Mouse (Mus musculus): ENCODE data around the gene Tnfrsf9. TPM values are rescaled to one million over a fixed set of nuclear protein-coding genes. Genes with fewer than 3 reads are reported as not detected.

Gene Tnfrsf9
- total RNA-seq, 4 experiments from 2014 or later = 0.52 to 1.0 (median 0.85) TPM

DNA sequence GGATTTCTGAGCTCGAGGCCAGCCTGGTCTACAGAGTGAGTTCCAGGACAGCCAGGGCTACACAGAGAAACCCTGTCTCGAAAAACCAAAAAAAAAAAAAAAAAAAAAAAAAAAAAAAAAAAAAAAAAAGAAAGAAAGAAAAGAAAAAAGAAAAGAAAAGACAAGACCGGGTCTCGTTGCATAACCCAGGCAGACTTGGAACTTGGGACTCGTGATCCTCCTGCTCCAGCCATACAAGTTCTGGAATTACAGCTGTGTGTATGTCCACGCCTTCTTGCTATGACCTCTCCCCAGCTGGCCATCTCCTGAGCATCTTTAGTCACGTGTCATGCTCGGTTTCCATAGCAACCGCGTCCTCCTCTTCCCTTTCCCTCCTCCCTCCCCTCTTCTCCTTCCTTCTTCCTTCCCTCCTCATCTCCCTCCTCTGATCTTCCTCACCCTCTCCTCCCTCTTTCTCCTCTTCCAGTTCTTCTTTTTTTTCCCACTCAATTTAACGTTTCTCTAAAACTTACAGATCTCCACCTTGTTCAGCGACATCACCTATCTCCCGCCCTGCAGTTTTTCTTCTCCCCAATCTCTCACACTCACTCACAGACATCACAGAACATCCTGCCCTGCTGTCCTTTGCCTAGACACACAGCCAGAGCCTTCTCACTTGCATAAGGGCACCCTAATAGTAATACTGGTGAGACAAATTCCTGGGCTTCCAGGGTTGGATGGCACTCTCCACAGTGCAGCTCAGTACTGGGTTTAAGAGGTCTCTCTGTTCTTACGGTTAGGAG is 12.8 kb downstream of the Tnfrsf9 start:
- DNase-seq (ENCODE audit: low spot score in 2 of 2) = no peak

GRCm38 (mm10) chr4:150927789-150928188 is 13.4 kb downstream of the Tnfrsf9 start:
- DNase-seq (ENCODE audit: low spot score in 2 of 2) = no peak

DNA sequence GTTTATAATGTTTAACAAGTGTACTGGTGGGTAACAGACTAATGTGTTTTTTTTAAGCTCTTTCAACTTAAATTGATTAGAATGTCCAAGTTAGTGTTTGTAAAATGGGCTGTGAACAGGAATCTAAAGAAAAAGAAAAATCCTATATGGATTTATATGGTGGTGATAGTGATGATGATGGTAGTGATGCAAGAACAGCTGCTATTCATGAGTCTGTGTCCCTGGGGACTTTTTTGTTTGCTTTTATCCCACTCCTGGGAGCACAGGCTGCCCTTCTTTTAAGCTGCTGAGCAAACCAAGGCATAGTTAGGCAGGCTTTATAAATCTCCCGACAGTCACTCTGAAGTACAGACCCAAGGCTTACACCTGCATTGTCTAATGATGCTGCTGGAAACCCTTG is 19.1 kb downstream of the Tnfrsf9 start:
- no peak for DNase-seq (ENCODE audit: low spot score in 2 of 2)

DNA sequence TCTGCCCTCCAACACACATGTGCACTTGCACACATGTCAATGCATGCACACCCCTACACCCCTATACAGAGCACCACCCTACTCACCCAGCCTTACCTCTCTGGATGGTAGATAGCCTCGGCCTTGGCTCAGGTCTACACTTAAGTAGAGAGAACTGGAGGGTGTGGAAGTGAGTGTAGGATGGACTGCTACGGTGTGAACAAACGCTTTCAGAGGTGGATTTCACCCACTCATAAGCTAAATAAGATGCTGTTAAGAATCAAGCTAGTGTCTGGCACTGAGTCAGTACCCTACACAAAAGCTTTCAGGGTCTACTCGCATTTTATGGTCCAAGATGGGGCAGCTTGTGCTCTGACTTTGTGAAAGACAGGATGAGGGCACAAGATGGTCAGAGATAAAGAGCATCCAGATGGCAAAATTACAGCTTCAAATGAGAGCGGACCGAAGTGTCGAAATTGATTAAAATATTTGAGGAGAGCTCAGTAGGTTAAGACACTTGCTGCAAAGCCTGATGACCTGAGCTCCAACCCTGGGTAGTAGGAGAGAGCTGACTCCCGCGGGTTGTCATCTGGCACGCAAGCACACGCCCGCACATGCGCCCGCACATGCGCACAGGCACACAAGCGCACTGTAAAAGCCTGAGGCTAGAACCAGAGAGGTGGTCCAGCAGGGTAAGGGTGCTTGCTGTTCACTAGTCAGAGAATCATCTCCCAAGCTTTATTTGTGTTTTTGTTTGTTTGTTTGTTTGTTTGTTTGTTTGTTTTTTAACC is 23.1 kb downstream of the Tnfrsf9 start:
- peak; percentile 31 to 39 for DNase-seq (ENCODE audit: low spot score in 2 of 2)

DNA sequence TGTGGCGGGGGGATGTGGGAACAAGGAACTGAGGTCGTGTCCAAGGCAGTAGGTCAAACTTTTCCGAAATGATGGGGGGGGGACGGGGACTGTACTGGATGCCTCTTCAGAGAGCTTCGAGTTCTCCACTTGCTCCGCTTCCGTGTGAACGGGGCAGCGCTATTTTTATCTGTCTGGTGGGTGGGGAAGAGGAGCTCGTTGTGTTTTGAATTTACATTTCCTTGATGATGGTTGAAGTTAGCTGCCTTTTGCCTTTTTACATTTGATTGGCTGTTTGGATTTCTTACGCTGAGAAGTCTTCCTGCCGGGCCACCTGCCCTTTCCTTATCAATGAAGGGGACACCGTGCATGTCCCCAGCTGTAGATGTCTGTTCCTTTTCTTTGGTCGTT is 23.7 kb downstream of the Tnfrsf9 start:
- no peak for DNase-seq (ENCODE audit: low spot score in 2 of 2)

GRCm38 (mm10) chr4:150939991-150940651 is 25.8 kb downstream of the Tnfrsf9 start:
- no peak for DNase-seq (ENCODE audit: low spot score in 2 of 2)

- no peak for DNase-seq (ENCODE audit: low spot score in 2 of 2)
Observed at GRCm38 (mm10) chr4:150944707-150945106, 30.3 kb downstream of the Tnfrsf9 start.

DNA sequence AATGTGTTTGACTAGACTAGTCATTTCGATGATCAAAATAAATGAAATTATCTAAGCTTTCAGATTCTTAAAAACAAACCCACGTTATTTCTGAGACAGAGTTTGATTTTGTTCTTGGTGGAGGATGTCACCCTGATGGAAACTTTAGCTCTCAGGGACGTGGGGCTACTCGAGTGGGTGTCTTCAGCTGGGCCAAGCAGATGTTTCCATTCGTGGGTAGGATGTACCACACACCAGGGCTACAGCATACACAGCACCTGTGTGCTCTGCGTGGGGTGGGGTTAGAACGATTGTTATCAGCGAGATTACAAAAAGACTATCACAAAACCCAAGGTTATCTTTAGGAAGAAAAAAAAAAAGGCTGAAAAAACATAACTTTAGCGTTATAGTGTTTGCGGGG is 36.6 kb downstream of the Tnfrsf9 start:
- no peak for DNase-seq (ENCODE audit: low spot score in 2 of 2)

DNA sequence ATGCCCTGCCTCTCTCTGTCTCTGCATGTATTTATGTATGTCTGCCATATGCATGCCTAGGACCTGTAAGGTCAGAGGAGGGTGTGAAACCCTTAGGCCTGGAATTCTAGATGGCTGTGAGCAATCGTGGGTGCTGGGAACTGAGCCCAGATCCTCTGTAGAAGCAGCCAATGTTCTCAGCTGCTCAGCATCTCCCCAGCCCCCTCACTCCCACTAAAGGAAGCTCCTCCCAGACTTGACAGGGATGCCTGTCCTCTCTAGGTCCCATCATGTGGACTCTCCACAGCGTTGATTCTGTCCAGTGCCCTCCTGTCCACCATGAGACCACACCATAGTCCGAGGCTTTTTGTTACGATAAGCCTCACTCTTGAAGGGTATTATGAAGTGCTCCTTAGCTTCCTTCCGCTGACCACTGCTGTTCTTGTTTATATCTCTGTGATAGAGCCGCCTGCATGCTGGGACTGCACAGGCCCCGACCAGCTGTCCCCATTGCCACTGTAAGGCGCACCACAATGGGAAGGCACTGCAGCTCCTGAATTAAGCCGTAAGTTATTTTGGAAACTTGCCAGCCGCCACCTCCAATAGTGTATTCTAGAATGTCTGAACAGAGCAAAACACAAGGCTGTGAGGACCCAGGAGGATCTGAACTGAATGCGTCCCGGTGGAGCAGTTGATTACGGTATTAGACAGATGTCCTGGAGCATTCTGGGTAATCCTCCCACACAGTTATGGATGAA is 42.2 kb downstream of the Tnfrsf9 start:
- DNase-seq (ENCODE audit: low spot score in 2 of 2) = peak; percentile 48 to 51

GRCm38 (mm10) chr4:150957106-150957458 is 42.7 kb downstream of the Tnfrsf9 start:
- no peak for DNase-seq (ENCODE audit: low spot score in 2 of 2)

DNA sequence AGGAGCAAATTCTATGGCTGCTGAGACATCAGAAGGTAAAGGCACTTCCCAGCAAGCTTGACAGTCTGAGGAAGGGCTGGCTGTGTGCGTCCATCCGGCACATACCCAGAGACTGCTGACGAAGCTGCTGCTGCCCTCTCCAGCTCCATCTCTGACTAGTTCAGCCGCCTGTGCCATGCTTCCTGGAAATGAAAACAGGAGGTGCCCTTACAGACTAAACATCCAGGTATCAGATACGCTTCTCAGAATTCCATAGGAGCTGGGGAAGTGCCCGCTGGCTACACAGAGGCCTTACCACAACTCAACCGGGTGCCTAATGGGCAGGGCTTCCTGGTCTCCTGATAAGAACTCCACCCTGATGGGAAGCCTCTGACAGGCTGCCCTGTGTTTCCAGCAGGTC is 44.2 kb downstream of the Tnfrsf9 start:
- no peak for DNase-seq (ENCODE audit: low spot score in 2 of 2)

DNA sequence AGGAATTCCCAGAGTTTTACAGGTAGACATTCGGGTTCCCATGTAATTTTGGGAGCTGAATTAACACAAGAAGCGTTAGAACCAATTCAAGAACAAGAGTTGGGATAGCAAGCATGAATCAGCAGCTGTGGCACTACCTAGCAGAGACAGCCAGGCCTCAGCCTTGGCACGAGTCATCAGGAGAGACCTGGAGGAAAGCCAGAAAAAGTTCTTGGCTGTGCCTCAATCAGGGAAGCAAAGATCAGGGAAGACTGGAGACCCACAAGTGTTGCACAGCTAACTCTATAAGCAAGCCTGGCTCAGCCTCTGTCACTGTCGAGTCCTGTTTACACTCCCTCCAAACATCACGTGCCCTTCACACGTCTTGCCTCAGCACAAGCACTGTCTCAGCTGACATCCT is 47.9 kb downstream of the Tnfrsf9 start:
- no peak for DNase-seq (ENCODE audit: low spot score in 2 of 2)

- no peak for DNase-seq (ENCODE audit: low spot score in 2 of 2)
Observed at GRCm38 (mm10) chr4:150963711-150964110, 49.3 kb downstream of the Tnfrsf9 start.

DNA sequence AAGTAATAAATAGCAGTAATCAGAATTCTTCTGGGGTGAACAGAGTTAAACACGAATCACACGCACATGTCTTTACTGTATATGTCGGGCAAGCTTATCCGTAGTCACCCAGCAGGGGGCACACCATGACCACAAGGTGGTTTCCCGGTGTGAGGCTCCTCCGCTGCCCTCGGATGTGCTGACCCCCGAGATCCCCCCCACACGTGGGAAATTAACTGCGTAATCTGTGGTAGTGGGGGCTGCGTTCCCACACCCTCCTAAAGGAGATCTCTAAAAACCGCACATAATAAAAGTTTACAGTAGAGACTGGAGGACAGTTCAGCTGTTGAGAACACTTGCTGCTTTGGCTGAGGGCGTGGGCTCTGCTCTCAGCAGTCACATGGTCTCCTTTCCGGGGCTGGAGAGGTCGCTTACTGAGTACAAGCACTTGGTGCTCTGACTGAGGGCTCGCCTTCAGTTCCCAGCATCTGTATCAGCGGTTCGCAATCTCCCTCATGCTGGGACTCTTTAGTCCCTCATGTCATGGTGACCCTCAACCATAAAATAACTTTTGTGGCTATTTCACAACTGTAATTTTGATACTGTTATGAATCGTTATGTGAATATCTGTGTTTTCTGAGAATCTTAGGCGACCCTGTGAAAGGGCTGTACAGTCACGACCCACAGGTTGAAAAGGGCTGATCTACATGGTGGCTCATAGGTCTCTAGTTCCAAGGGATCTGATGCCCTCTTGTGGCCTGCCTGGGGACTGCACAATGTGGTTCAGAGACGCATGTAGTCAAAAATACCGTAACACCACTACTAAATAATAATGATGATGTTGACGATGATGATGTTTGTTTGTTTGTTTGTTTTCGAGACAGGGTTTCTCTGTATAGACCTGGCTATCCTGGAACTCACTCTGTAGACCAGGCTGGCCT is 50.5 kb downstream of the Tnfrsf9 start:
- DNase-seq (ENCODE audit: low spot score in 2 of 2) = peak; percentile 65 to 90

DNA sequence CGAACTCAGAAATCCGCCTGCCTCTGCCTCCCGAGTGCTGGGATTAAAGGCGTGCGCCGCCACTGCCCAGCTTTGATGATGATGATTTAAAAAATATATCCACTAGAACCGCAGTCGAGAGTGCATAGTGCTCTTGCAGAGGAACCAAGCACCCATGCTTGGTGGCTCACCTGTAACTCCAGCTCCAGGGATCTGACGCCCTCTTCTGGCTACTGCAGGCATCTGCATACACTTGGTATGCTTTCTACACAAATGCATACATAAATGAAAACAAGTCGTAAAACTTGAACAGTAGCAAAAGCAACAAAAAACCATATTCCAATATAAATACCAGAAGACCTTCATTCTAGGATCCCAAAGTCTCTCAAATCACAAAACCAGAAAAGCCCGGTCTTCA is 51.2 kb downstream of the Tnfrsf9 start:
- no peak for DNase-seq (ENCODE audit: low spot score in 2 of 2)

- DNase-seq (ENCODE audit: low spot score in 2 of 2) = peak; percentile 51 to 77
Observed at GRCm38 (mm10) chr4:150966556-150966955, 52.2 kb downstream of the Tnfrsf9 start.

GRCm38 (mm10) chr4:150968956-150969355 is 54.6 kb downstream of the Tnfrsf9 start:
- no peak for DNase-seq (ENCODE audit: low spot score in 2 of 2)

GRCm38 (mm10) chr4:150973264-150973663 is 58.9 kb downstream of the Tnfrsf9 start:
- no peak for DNase-seq (ENCODE audit: low spot score in 2 of 2)

- DNase-seq (ENCODE audit: low spot score in 2 of 2) = no peak
Observed at GRCm38 (mm10) chr4:150975145-150975544, 60.8 kb downstream of the Tnfrsf9 start.

DNA sequence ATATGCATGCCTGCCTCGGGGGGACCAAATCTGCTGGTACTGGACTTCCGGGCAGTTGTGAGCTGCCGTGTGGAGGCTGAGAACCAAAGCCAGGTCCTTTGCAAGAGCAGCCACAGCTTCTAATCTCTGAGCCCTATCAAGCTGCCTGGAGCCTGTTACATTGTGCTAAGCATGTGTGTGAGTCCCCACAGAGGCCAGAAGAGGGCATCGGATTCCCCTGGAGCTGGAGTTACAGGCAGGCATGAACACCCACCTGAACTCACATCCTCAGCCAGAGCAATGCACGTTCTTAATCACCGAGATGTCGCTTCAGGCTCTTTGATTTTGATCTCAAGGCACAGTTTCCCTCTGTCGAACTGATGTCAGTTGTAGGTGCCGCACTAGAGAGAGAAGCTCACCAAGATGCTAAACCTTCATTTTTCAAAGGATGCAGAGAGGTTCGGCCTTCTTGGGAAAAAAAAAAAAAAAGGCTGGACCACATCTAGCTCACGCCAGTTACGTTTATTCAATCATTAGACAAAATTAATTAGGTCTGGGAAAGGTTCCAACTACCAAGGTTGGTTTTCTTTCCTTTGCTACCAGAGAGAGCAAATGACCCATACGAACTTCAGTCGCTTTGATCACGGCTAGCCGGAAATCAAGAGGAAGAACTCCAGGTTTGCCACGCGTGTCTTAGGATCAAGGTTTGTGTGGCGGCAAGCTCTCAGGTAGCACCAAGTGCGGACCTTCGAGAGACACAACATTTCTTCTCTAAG is 64.0 kb downstream of the Tnfrsf9 start:
- DNase-seq (ENCODE audit: low spot score in 2 of 2) = no peak
